Mouse (Mus musculus) gastrocnemius, adult 18-20 months (tissue): ENCODE results near the gene Tshr. TPM values are rescaled to one million over a fixed set of nuclear protein-coding genes. Genes with fewer than 3 reads are reported as not detected.
A peak's percentile ranks its signal among the peaks of the same experiment; 100 is the strongest.
"Not testable (repeated sequence)": the region's sequence is repeated elsewhere in the genome, so short reads cannot be mapped to it uniquely, and the experiment has no call there.

Experiments used
- DNase-seq: peaks from one replicate; pipeline ENCODE4 v3.0.0; 2021; ENCODE audit warnings: low spot score
- long read RNA-seq, 2 experiments: library from polyadenylated mRNA; stranded (forward); transcript quantifications; one replicate each; pipeline ENCODE4 v2.0.0; 2021
- total RNA-seq, 2 experiments: library from RNA; stranded (reverse); gene quantifications; 2 replicates each; pipeline ENCODE4 v1.2.3; 2021

The Tshr gene
- 1 to 10 TPM in 1 of 2 experiments, under 1 TPM in 1; 0.64 to 1.7 TPM for total RNA-seq
- long read RNA-seq, experiment 1, partial matches to known transcripts = 0 of 1 reads
- long read RNA-seq, experiment 1, other reads (novel, unspliced or antisense) = 1 of 1 reads
- long read RNA-seq, experiment 2 = 0 reads

- peak; percentile 92 for DNase-seq
These were observed at the start of gene Tshr, which contains the start of gene Cep128 for GRCm38 (mm10) chr12:91384281-91385017. Gene Tshr (plus strand): TSS chr12:91384563. Gene Cep128 (minus strand): TSS chr12:91384409.

GRCm38 (mm10) chr12:91338656-91339055 is 45.7 kb upstream of the Tshr start:
- DNase-seq = not testable (repeated sequence)

GRCm38 (mm10) chr12:91353783-91354182 is 30.6 kb upstream of the Tshr start:
- DNase-seq = no peak

GRCm38 (mm10) chr12:91369173-91369572 is 15.2 kb upstream of the Tshr start:
- no peak for DNase-seq

GRCm38 (mm10) chr12:91383516-91384264 is 673 bp upstream of the Tshr start:
- peak; percentile 1 for DNase-seq

GRCm38 (mm10) chr12:91400232-91401048 is 16.1 kb downstream of the Tshr start:
- peak; percentile 34 for DNase-seq

GRCm38 (mm10) chr12:91401049-91401352 is 16.6 kb downstream of the Tshr start:
- no peak for DNase-seq

- no peak for DNase-seq
These were observed 25.9 kb downstream of the Tshr start for GRCm38 (mm10) chr12:91410306-91410705.

- no peak for DNase-seq
These were observed 28.3 kb downstream of the Tshr start for GRCm38 (mm10) chr12:91412461-91413182.

- no peak for DNase-seq
These were observed 30.7 kb downstream of the Tshr start for GRCm38 (mm10) chr12:91415112-91415511.

GRCm38 (mm10) chr12:91416828-91417227 is 32.5 kb downstream of the Tshr start:
- no peak for DNase-seq

GRCm38 (mm10) chr12:91418791-91419190 is 34.4 kb downstream of the Tshr start:
- DNase-seq = peak; percentile 53

GRCm38 (mm10) chr12:91421272-91421671 is 36.9 kb downstream of the Tshr start:
- no peak for DNase-seq

GRCm38 (mm10) chr12:91423125-91423820 is 38.9 kb downstream of the Tshr start:
- peak; percentile 18 for DNase-seq

GRCm38 (mm10) chr12:91426499-91426898 is 42.1 kb downstream of the Tshr start:
- no peak for DNase-seq

- no peak for DNase-seq
These were observed 42.8 kb downstream of the Tshr start for GRCm38 (mm10) chr12:91427129-91427528.

- DNase-seq = no peak
These were observed 97.9 kb downstream of the Tshr start for GRCm38 (mm10) chr12:91482195-91482733.

GRCm38 (mm10) chr12:91486342-91486741 is 102.0 kb downstream of the Tshr start:
- DNase-seq = no peak

- DNase-seq = no peak
These were observed 104.0 kb downstream of the Tshr start for GRCm38 (mm10) chr12:91488406-91488805.
